Mouse (Mus musculus): ENCODE data around the gene Fabp6.

- TF ChIP-seq CTCF (IDR thresholded peaks at IDR 0.05 in 2 of 3, conservative IDR thresholded peaks at IDR 0.05 in 1 of 3; ENCODE audit: control insufficient read depth in 1 of 3, insufficient read depth in 1 of 3, low read depth in 2 of 3, low read length in 3 of 3, poor library complexity in 1 of 3, severe bottlenecking in 1 of 3) (no peak), MAX (IDR thresholded peaks at IDR 0.05; ENCODE audit: low read length) (no peak), POLR2A (IDR thresholded peaks at IDR 0.05; ENCODE audit: control insufficient read depth in 1 of 2, insufficient read depth in 1 of 2, low read depth in 1 of 2, low read length in 2 of 2, poor library complexity in 1 of 2) (no peak), ZNF384 (IDR thresholded peaks at IDR 0.05; ENCODE audit: low read depth, low read length) (no peak), EP300 (IDR thresholded peaks at IDR 0.05; ENCODE audit: low read depth in 1 of 2, low read length in 2 of 2) (no peak), ZC3H11A (IDR thresholded peaks at IDR 0.05; ENCODE audit: low read depth, low read length) (no peak), ETS1 (IDR thresholded peaks at IDR 0.05; ENCODE audit: low read depth, low read length) (no peak), TCF12 (IDR thresholded peaks at IDR 0.05; ENCODE audit: low read depth, low read length) (no peak), TAL1 (IDR thresholded peaks at IDR 0.05; ENCODE audit: low read length) (no peak), NRF1 (IDR thresholded peaks at IDR 0.05; ENCODE audit: insufficient read depth, low read depth, low read length, poor library complexity, severe bottlenecking) (no peak)
Measured at GRCm38 (mm10) chr11:43633165-43633564, 31.8 kb upstream of the Fabp6 start.

Data from MEL (cell line).